Mouse (Mus musculus) CD4-positive, CD25-positive, alpha-beta regulatory T cell, adult 4 months (primary cell): ENCODE data around the gene Maea. TPM values are rescaled to one million over a fixed set of nuclear protein-coding genes. Genes with fewer than 3 reads are reported as not detected.

Experiments
- ATAC-seq: one replicate; pipeline ENCODE4 v1.8.0; 2017
- polyA plus RNA-seq, 2 experiments: library from polyadenylated mRNA; unstranded; fragments of 100-300 nt; shearing (Covaris generic); gene quantifications; one replicate each; pipeline ENCODE4 v1.2.1; 2017

Gene Maea
- polyA plus RNA-seq, 2 experiments from 2014 or later = 69.2 to 98.9 TPM

DNA sequence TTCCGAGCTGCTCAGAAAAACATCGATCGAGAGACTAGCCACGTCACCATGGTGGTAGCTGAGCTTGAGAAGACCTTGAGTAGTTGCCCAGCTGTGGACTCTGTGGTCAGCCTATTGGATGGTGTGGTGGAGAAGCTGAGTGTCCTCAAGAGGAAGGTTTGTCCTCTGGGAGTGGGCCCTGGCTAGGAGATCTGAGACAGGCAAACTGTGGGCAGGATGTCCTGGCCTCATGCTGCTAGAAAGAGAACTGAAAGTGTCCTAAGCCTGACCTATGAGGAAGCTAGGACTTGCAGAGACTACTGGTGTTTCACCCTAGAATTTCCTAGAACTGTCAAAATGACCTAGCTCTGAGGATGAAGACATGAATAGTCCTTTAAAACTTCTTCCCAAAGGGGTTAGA lies 23.2 kb downstream of the Maea start:
- ATAC-seq = no peak

DNA sequence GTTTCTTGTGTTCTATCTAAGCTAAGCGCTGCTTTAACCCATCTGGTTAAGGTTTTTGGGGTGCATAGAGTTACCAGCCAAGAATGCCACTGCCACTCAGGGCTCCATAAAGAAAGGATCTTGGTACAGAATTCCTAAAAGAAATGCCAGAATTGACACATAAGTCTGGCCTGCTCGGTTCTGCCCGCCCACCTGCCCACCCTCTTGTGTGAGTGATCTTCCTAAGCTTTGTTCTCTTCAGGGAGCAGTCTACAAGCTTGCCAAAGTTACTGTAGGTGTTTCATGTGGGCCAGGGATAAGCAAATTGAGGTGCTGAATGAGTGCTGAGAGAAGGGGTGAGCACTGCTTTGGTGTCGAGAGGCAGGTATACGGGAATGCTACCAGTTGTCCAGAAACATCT lies 28.0 kb downstream of the Maea start:
- no peak for ATAC-seq

DNA sequence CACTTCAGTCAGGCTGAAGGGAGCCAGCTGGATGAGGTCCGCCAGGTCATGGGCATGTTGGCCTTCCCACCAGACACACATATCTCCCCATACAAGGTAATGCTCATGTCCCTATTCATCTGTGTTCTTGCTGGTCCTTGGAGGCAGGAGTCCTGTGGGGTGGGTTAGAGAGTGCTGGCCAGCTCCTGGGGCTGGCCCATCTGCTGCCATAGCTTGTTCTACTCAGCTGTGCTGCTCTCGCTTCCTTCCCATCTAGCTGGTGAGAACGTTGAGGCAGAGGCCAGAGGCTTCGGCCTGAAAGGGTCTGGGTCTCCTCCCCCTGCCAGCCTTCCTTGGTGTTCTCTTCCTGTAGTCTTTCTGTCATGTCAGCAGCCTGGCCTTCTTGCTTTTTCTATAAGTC lies 33.3 kb downstream of the Maea start:
- no peak for ATAC-seq

DNA sequence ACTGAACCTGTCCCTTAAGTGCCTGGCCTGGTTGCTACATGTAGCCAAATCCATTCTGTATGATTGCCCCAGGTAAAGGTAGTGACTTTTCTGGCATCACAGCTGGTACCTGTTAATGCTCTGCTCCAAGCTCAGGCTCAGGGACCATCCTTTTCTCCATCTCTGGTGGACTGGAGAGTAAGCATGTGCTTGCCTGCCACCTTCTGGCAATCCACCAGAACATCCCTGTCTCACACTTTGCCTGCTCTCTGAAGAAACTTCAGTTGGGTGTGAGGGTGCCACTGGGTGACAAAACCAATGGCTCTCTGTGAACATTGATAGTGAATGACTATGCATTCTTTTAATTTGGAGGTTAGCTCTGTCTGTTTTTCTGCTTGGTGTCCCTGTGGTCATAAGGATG lies 35.8 kb downstream of the Maea start:
- no peak for ATAC-seq

DNA sequence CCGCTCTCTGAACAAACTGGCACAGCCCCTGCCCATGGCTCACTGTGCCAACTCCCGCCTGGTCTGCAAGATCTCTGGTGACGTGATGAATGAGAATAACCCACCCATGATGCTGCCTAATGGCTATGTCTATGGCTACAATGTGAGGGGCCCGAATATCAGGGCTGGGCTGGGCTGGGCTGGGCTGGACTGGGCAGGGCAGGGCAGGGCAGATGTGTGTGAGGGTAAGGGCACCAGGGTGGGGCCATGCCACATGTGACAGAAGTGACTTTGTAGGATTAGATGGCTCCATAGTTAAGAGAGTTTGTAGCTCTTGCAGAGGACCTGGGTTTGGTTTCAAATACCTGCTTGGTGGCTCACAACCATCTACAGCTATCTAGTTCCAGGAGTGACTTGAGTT lies 36.4 kb downstream of the Maea start:
- ATAC-seq = no peak

DNA sequence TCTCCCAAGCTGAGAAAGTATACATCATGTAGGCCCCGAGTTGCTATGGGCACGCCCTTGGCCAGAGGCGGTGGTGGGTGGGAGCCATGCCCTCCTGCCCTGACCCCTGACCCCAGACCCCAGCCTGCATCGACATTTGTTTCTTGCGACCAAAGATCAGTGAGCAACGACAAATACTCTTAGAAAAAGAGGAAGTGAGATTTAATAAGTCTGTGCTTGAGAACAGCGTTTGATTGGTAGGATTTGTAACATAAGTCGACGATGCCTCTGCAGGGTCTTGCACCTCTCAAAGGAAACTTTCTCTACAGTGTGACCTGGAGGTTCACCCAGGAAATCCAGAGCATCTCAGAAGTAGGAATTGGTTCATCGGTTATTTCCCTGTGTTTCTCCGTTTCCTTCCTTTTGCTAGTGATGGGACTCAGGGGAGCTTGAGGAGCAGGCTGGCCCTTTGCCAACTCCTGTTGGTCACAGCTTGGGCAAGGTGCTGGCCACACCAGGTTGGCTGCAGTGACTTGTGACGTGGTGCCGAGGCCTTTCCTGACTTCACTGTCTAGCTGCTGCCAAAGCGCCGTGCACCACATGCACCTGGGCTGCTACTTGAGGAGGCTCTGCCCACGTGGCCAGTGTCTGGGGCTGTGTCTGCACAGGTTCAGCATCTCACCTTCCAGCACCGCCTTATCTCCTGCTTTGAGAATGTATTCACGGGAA lies 37.2 kb downstream of the Maea start:
- no peak for ATAC-seq

DNA sequence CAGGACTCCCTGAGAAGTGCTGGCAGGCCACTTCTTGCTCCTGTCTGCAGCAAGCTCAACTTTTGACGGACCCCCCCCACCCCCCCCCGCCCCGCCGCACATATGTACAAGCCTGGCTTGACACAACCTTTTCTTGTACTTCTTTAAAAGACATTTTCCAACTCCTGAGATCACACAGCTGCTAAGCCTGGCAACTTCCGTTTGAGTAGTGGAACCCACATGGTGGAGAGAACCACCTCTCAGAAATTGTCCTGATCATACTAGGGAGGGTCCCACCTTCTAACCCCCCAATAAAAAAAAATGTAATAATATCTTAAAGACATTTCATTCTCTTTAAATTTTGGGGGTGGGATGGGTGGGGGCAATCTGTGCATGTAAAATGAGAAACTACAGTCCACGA lies 41.9 kb downstream of the Maea start:
- no peak for ATAC-seq

DNA sequence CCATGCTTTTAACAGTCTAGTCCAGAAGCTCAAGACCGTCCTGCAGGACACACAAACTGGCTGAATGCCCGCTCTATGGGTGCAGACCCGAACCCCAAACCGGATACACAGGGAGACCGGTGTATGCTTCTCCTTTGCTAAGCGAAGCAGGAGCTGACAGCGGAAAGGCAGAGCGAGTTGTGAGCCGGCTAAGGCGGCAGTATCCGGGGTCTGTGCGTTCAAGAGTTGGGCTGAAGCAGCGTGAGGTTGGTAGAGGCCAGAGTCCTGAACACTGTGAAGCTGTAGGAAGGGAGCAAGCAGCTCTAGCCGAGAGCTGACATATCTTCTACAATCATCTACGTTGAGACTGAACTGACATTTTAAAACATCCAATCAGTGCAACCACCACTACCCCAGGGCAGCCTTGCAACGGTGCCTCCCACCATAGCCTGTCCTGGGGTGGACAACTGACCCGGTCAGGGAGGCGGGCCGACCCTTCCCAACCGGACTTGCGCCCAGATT lies 42.5 kb downstream of the Maea start:
- peak; percentile 21 for ATAC-seq

DNA sequence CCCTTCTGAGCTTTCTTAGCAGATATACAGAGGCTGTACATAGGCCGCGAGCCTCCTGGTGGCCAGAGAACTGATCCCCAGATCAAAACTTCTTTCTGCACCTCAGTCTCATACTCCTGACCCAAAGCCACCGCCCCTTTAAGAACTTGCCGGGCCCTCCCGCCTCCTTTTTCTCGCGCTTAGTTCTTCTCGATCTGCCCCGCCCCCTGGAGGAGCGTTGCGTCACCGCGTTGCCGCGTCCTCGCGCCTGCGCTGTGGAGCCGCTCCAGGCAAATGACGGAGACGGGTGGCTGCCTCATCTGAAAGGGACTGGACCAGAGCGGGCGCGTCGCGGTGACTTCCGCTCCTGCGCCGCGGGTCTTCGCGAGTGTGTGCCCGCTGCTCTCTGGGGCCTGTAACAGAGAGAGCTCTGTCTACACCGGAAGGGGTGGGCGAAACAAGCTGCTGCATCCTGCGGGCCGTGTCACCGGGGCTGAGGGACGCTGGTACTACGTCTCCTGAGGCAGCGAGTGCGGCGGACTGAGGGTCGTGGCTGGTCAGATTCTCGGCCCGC lies 43.1 kb downstream of the Maea start, which contains the start of gene Uvssa:
Uvssa (plus strand) TSS at position 248 of the 553 bp plus-strand sequence.
- peak; percentile 96 for ATAC-seq

DNA sequence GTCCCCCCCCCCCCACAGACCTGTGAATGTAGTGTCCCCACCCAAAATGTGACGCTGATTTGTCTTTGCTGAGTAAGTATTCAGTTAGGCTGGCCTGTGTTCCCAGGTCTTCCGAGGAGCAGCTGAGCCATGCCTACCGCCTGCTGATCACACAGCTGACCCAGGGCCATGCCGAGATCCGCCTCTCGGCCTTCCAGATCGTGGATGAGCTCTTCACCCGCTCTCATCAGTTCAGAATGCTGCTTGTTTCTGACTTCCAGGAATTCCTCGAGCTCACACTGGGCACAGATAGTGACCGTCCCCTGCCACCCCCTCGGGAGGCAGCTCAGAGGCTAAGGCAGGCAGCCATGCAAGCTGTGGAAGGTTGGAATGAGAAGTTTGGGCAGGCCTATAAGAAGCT lies 52.2 kb downstream of the Maea start:
- no peak for ATAC-seq

DNA sequence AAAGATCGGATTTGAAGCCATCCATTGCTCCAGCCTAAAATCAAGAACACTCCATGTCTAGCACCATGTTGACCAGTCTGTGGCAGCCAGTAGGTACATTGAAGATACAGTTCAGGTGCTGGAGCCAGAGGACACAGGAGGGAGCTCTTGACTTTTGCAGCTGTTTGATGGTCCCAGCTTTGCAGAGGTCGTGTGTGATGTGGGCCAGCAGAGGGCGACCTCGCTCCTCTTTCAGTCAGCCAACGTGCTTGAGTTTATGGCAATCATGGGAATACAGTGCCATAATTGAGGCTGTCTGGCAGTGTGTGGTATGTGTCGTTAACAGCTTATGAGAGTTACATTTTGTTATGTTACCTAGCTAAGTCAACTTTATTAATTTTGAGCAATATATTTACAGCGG lies 58.5 kb downstream of the Maea start:
- peak; percentile 80 for ATAC-seq

DNA sequence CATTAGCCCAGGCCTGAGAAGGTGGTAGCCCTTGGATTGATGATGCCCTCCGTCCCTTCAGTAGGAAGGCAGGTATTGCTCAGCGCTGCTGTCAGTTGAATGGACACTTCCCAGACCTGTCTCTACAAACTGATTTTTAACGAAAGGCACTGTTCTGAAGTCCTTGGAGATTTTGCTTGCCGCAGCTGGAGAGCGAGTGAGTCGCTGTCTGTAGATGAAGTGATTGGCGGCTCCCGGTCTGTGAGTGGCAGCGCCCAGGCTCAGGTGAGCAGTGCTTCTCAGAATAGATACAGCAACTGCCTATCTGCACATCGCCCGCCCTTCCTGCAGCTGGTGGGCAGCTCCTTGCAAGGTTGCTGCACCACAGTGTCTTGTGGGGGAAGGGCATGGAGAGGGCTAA lies 60.4 kb downstream of the Maea start:
- no peak for ATAC-seq

DNA sequence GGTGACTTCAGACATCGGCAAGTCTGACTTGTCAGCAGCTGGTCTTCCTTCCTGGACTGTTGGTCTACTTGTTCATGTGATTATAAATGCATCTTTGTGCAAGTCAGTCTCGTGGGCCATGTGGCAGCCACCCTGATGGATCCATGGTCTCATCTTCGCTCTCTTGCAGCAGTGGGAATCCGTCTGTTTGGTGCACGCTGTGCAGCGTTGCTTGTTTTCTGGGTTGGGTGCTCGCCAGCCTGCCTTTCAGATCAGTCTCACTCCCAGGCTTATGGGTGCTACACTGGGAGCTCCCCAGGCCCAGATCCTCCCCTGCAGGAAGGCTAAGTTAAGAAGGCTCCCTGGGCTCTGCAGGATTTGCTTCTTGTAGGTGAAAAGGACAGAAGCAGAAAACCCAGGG lies 61.5 kb downstream of the Maea start:
- no peak for ATAC-seq

DNA sequence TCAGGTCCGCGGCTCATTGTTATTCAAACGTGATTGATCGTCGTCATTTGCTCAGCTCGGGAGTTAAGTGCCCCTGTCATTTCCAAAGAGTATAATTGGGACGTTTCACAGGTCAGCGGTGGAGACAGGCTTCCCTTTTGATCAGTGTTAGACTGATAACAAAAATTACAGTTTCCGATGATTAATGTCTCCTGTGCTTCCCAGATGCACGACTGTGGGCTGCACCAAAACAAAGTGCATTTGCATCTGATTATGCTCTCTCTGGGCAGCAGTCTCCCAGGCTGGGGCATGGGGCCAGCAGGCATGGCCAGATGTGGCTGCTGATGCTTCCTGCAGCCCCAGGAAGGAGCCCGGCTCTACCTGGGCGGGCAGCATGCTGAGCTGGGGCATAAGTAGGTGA lies 65.5 kb downstream of the Maea start:
- no peak for ATAC-seq

DNA sequence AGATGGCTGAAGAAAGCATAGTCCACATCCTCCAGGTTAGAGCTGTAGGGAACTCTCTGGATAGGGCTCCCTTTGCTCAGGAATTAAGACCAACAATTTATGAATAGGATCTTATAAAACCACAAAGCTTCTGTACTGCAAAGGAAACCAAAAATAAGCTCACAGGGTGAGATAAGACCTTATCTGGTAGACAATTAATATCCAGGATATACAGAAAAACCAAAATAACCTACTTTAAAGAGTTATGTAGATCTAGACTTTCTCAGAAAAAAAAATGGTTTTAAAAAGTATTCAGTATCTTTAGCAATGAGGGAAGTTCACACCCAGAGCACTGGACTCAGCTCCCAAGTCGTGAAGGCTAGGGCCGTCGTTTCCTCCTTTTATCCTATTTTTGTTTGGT lies 85.0 kb downstream of the Maea start:
- no peak for ATAC-seq

Other genes with a start within 250 kb of the Maea start
- gene Slc5a1, start 231.3 kb upstream of the Maea start, polyA plus RNA-seq = not detected
- not detected for gene Spon2, start 117.1 kb upstream of the Maea start, polyA plus RNA-seq
- 10 to 100 TPM; 13.8 to 30.4 TPM for gene Ctbp1, start 60.5 kb upstream of the Maea start, polyA plus RNA-seq
- gene Uvssa, start 43.0 kb downstream of the Maea start, polyA plus RNA-seq = 10 to 100 TPM; 24.0 to 27.5 TPM
- not detected for gene Nkx1-1, start 98.5 kb downstream of the Maea start, polyA plus RNA-seq